Mouse (Mus musculus): Measurements from ENCODE around the gene Arhgap27. TPM values are rescaled to one million over a fixed set of nuclear protein-coding genes. Genes with fewer than 3 reads are reported as not detected.
"Not testable (repeated sequence)": the region's sequence is repeated elsewhere in the genome, so short reads cannot be mapped to it uniquely, and the experiment has no call there.

The Arhgap27 gene
- total RNA-seq, 1 experiment from 2014 or later, result 19.3 TPM

DNA sequence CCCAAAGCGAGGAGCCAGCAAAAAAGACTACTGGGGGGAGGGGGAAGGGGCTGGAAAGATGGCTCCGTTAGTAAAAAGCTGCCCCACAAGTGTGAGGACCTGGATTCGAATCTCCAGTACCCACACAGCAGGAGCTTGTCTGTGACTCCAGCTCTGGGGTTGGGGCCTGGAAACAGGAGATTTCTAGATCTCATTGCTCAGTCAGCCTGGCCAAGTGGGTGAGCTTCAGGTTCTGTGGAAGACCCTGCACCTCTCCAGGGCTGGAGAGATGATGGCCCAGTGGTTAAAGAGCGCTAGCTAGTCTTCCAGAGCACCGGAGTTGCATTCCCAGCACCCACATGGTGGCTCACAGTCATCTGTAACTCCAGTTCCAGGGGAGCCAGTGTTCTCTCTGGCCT lies 70.6 kb downstream of the Arhgap27 start:
- no peak for DNase-seq

DNA sequence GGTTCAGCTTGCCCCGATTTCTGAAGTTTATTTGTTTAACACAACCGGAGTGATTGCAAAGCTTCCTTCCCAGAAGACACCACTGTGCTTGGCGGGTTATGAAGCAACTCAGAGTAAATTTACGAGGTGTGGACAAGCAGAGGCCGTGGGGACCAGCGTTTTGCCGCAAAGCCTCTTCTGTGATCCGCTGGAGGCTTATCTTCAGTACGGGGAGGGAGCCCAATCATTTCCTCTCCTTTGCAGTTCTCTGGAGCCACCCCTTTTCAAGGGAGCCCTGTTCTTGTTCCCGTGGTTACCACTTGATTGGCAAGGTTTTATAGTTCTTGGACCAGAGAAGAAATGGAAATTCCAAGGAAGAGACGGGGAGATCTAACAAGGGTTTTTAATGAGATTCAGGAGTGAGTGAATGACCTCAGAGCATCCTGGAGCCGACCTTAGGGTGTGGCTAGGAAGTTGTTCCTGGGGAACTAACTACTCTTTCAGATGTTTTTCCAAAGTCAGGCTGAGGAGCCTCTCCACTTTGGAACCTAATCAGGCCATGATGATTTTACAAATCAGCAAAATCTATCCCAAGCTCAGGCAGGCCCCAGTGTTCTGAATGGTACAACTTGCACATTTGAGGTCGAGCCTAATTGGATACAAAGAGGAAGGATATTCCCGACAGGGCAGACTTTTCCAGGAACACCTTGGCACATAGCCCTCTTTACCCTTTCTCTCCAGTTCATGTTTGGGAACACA lies 71.2 kb downstream of the Arhgap27 start:
- DNase-seq, result peak; percentile 61

DNA sequence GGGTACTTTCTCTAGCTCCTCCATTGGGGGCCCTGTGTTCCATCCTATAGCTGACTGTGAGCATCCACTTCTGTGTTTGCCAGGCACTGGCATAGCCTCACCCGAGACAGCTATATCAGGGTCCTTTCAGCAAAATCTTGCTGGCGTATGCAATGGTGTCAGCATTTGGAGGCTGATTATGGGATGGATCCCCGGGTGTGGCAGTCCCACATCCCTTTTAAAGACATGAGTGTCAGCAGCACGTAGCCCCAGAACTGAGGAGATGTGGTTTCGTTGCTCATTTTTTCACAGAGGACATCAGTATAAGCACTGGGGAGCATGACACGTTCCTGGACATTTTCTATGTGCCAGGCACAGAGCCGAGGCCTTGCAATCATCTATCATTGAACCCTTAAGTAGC lies 72.7 kb downstream of the Arhgap27 start:
- DNase-seq, result not testable (repeated sequence)

DNA sequence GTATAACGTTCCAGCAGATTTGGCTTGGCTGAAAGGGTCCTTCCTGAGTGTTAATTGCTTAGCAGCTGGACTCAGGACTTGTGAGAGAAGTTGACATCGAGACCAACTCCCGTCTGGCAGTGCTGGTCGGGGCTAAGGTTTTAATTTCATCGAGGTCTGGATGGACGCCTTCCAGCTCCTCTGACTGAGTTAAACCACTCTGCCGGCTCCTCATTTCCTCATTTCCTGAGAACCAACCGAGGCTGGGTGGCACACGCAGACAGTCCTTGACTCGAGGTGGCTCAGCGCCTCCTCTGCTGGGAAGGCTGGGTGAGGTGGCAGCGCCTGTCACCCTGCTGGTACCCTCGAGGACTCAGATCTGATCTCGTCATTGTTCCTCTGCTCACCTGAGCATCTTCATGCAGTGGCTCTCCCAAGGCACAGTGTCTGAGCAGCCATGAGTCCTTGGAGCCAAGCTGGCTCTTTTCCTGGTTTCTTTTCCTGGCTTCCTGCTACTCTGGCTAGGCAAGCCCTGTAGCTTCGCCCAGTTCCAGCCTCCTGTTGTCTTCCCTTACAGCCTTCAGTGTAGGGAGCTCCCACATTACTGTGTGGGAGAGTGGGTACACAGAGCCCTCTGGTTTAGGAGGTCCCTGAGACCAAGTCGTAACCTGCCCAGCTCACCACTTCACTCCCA lies 75.1 kb downstream of the Arhgap27 start:
- DNase-seq, result peak; percentile 30

DNA sequence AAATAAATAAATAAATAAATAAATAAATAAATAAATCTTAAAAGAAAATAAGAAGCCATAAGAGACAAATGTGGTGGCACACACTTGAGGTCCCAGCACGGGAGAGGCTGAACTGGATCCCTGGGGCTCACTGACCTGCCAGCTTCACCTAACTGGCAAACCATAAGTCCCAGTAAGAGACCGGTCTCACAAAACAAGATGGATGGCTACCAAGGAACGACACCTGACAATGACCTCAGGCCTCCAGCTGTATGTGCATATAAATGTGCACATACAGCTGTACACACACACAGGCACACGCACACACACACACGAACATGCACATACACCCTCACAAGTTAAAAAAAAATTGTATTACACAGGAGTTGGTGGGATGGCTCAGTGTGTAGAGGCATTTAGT lies 76.6 kb downstream of the Arhgap27 start:
- DNase-seq, result no peak

DNA sequence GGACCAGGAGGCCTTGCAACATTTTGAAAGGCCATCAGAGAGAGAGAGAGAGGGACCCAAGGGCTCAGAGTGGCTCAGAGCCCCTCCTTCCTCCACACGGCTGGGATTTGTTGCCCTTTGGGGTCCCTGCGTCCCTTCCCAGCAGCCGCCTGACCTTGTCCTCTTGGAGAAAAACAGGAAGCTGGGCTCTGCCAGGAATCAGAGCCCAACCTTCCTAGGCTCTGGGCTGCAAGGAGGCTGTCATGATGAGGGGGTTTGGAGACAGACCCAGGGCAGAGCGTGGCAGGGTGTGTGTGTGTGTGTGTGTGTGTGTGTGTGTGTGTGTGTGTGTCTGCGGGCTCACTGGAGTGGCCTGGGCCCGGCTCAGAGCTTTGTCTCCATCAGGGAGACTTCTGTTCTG lies 77.5 kb downstream of the Arhgap27 start:
- peak; percentile 69 for DNase-seq

DNA sequence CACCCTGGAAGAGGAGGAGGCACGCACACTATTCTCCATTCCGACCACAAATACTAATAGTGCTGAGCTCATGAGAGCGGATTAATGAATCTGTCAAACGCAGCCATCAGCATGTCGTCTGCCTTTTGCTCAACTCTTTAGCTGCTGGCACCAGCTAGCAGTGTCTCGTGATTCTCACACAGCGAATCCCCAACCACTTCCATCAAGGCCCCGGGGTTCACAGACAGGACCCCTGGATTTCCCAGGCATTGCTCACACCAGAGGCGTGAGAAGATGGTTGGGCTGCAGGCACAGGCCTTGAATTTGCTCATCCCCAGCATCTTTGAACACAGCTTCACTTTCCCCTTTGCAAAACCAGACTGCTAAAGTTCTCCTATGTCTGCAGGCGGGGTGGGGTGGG lies 78.2 kb downstream of the Arhgap27 start:
- DNase-seq, result no peak

DNA sequence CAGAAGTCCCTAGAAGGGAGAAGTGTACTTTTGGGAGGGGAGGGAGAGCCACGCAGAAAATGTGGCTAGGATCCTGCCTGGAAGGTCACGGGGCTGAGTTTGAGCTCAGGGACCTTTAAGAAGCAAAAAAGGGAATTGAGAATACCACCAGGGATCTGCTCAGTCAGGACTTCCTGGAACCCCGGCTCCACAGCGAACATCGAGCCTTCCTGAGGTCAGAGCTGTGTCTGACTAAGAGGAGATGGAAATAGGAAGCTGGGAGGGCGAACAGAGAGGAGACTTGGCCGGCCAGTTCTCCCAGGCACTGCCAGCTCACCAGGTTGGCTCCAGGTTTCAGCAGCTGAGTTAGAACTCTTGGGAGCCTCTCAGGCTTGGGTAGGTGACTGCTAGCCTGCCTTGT lies 81.7 kb downstream of the Arhgap27 start:
- no peak for DNase-seq

Other genes with a start within 250 kb of the Arhgap27 start
- gene Hexim1, start 247.5 kb downstream of the Arhgap27 start, total RNA-seq (2021), result 57.8 and 62.1 TPM in 2 replicates
- 3.9 and 5.6 TPM in 2 replicates for gene Hexim2, start 231.3 kb downstream of the Arhgap27 start, total RNA-seq (2021)
- 14.4 and 30.4 TPM in 2 replicates for gene Fmnl1, start 192.6 kb downstream of the Arhgap27 start, total RNA-seq (2021)
- gene 1700023F06Rik, start 155.1 kb downstream of the Arhgap27 start, total RNA-seq (2021), result 0.45 and 0.93 TPM in 2 replicates
- not detected in 2 replicates for gene Spata32, start 145.3 kb downstream of the Arhgap27 start, total RNA-seq (2021)
- gene Map3k14, start 96.2 kb downstream of the Arhgap27 start, total RNA-seq (2021), result 6.5 and 8.7 TPM in 2 replicates
- 17.4 and 19.6 TPM in 2 replicates for gene Plekhm1, start 49.0 kb upstream of the Arhgap27 start, total RNA-seq (2021)
- not detected in 2 replicates for gene Lrrc37a, start 140.9 kb upstream of the Arhgap27 start, total RNA-seq (2021)

Data from adrenal gland, postnatal 14 days (tissue).